Mouse (Mus musculus) neutrophil, adult 5-6 weeks (primary cell): ENCODE data around the gene Col25a1. TPM values are rescaled to one million over a fixed set of nuclear protein-coding genes. Genes with fewer than 3 reads are reported as not detected.

Source experiments
- ATAC-seq: fragments of 151-379, 151-347 bp; 2 replicates; pipeline ENCODE4 v1.8.0; 2017; ENCODE audit warnings: mild to moderate bottlenecking, moderate TSS enrichment; ENCODE audit not compliant: insufficient number of reproducible peaks, poor library complexity, low FRiP score, severe bottlenecking; ENCODE audit errors: extremely low read depth
- total RNA-seq: library from RNA; stranded (forward); fragments of 200-1000 nt; gene quantifications from 2 replicates; pipeline ENCODE4 v1.2.3, GENCODE M21; 2017

The Col25a1 gene
- total RNA-seq, 1 experiment from 2014 or later, result not detected

DNA sequence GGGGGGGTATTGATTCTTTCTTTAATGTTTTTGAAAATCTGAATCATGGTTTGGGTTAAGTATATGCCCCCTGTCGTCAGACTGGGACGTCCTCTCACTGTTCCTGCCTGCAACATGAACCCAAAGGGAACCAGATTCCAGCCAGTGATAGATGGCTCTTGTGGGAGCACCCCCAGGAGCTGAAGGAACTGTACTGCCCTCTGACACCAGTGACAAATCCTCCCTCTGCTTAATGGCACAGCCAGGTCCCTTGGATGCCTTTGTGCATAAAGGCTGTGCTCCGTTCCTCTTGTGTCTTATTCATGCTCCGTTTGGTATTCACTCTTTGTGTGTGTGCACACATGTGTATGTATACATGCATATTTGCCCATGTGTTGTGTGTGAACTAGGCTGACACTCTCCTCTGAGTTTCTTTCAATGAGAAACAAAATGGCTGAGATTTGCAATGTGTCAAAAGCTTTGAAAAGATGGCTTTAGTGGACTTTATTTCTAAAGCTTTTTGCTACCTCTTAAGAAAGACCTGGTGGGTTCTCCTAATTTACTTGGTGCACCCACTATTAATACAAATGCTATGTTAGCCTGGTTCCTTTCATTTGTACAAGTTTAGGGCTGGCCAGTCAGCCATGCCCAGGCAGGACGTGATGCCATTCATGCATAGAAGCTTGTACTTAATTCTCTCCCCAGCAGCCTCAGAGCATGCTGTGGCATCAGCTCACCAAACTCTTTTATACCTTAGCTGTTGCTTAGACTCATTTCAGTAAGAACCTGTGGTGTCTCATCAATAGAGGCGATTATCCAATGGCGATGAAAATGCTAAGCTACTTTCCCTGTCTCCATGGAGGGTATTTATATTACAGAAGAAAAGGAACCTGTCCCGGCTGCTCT, 273.5 kb downstream of the Col25a1 start:
- no peak for ATAC-seq

DNA sequence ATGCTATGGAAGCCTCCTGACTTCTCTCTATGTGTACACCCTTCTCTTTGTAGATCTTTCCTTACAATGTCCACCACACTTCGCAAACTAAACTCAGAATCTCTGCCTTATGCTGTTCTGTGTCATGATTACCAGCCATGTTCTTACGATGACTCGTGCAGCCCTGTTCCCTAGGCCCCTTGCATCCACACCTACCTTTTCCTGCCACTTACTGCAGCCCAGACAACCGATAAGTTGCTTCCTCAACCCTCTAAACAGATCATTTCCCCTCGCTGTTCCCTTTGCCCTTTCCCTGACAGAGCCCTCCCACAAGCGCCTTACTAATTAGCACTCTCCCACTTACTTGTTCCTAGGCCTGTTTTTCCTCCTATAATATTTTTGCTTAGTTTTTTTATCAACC, 275.9 kb downstream of the Col25a1 start:
- ATAC-seq, result no peak

- ATAC-seq, result no peak
Observed at GRCm38 (mm10) chr3:130413239-130413638, 281.9 kb downstream of the Col25a1 start.

DNA sequence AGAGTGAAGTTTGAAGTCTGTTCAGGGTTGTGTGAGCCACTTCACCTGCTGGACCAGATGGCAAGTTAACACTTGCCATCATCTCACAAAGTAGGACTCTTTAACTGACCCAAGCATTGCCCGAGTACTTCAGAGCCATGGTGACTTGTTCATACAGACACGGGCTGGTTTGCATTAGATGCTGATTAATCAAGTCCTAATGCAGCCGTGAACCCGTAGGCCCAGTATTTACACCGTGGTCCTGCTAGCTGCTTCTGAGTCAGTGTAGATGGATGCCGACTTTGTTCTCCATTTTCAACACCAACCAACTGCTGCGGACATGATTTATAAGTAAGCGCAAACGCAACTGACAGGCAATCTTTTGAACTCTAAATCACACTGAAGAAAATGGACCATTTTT, 287.6 kb downstream of the Col25a1 start:
- no peak for ATAC-seq

- no peak for ATAC-seq
Observed at GRCm38 (mm10) chr3:130428796-130429195, 297.5 kb downstream of the Col25a1 start.

DNA sequence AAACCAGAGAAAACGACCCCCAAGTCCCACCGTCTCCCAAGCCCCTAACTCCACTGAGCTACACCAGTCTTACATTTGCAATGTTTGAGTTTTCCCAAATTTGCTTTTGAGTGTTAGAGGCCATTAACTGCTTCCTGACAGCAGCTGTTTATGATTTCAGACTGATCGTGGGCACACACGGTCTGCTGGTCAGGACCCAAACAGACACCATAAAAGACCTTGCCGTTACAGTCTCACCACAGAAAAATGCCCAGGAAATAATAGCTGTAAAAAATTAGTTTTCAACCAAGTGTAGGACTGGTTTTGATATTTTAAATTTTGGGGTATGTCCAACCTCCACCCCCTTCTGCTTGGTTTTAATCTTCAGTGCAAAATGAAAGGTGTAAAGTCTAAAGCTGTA, 298.8 kb downstream of the Col25a1 start:
- no peak for ATAC-seq

DNA sequence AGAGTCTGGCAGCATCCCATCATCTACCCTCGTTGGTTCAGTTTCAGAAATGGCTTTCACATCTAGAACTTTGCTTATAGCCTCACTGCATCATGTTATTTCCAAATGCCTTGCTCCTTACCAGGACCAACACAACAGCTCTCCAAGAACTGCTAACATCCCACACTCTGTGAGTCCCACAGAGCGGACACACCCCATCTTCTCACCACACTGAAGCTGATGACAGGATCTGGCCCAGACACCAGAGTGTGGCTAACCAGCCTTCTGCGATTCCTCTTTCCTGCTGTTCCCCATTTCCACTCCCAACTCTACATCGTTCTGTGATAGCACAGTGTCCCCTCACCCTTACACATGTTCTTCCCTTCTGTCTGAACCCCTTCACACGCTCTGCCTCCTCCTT, 301.5 kb downstream of the Col25a1 start:
- no peak for ATAC-seq

DNA sequence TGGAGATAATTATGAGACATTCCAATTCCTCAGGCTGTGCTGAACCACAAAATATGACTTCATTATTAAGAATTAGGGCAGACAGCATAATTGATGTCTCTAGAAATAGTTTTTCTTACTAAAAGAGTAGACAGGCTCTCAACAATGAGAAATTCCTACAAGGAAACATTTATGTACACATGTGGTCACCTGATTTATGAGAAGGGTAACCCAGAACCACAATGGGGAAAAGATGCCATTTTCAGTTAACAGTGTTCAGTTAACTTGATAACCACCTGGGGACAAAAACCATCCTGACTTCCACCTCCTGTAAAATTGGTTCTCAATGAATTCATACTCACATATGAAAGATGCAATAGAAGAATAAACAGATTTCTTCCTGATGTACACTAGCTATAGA, 305.7 kb downstream of the Col25a1 start:
- ATAC-seq, result no peak

DNA sequence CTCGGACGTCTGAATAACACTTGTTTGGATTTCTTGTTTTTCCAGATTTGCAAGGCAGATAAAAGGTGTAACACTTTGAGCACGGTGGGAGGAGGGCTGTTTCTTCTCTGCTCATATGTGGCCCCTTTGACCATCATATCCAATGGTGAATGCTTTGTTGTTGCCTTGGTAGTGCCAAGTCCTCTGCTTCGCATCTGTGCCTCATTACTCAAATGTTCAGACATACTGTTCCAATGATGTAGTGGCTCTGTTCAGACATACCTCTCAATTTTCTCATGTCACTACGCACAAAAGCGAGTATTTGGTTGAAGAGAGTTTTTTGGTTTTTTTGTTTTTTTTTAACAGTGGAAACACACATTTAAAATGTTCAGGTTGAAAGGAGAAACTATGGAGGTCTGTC, 308.5 kb downstream of the Col25a1 start:
- ATAC-seq, result no peak

DNA sequence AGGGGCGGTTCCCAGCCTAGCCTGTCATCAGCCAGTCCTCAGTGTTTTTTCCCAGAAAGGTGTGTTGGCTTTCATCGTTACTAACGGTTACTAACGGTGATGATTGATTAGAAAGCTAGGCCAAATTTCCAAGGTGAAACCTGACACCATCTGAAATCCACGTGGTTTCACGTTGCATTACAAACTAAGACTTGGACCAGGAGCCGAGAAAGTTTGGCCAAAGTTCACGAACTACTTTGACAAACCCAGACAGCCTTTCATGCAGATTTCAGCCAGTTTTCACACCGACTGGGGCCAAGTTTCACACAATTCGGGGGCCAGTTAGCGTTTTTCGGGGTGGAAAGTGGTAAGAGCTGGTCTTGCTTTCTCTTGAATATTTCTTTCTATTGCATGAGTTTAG, 309.4 kb downstream of the Col25a1 start:
- no peak for ATAC-seq

DNA sequence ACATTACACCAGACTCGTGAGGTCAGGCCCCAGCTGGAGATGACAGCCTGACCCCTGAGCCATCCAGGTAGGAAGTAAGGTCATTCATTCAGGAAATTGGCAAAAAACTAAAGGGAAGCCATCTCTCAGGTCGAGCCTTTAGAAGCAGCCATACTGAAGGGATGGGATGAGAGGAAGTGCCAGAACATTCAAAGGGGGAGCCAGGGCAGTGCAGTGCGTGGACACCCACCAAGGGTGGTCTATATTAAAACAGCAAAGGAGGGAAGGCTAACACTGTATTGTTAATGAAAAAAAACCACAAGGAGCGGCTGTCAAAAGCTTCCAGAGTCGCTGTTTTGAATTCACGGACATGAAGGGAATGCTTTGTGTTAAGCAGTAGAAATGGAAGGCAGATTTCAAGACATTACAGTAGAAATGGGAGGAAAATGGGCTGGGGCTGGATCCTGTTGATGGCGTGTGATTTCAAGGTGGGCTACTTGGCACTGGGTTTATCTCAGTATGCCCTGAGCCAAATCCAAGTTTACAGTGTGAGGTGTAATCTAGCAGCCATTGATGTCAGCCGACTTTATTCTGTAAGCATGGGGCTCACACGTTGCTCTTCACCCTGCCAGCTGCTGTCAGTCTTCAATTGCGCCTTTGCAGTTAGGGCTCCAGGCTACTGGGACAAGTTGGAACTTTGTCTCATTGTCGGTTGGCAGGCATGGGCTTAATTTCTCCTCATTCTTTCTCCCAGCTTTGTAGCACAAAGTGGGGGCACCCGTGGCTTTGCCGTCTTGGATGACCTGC, 312.7 kb downstream of the Col25a1 start:
- ATAC-seq, result no peak

- no peak for ATAC-seq
Observed at GRCm38 (mm10) chr3:130449864-130450263, 318.6 kb downstream of the Col25a1 start.

GRCm38 (mm10) chr3:130465371-130465770, 334.1 kb downstream of the Col25a1 start:
- no peak for ATAC-seq

DNA sequence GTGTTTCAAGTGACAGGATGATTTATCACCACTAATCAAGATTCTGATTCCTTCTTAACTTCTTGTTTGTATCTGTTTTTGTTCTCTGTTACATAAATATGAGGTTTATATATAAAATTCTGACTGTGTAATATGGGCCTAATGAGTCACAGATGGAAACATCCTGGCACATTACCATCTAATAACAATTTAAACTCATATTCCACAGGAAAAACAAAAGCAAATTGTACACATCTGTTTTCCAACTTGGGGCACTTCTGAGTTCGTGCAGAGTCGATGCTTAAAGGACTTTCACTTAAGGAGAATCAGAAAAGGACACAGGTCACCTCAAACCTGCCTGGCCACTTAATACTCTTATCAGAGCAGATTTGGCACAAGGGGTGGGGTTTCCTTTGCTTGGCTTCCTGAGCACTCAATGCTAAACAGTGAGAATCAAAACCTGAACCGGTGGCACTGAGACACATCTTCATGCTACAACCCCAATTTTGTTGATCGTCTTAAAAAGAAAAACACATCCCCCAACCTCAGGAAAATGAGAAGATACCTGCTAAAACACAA, 342.0 kb downstream of the Col25a1 start:
- no peak for ATAC-seq

DNA sequence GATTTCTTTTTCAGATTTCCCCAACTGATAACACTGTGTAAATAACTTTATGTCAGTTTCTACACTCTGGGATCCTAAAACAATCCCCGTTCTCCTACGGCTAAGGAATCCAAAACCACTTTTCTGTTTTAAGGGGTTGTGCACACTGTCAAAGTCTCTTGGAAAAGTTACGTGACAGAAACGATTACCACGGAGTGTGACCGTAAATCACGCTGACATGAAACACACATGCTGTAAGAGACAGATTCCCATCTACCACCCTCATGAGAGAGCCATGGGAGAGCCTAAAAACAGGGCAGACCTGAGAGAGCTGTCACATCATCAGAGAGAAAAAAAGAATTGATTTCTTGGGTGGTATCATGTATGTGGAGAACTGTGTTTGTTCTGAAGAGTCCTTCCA, 342.7 kb downstream of the Col25a1 start:
- no peak for ATAC-seq

DNA sequence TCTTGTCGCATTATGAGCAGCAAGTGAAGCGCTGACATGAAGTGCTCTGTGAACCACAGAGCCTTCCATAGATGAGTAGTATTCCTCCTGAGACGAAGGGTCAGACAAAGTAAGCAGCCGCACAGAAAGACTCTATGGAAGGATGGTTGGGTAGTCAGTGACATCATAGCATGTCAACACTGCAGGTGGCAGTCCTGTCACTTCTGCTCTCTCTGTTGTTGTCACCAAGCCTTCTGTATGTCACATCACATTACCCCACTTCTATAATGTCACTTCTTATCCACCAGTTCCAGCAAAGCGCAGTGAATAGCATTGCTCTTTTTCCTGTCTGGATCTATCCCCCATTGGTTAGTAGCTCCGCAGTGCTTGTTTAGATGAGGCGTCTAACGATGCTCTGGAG, 351.2 kb downstream of the Col25a1 start:
- no peak for ATAC-seq

- no peak for ATAC-seq
Observed at GRCm38 (mm10) chr3:130488839-130489238, 357.5 kb downstream of the Col25a1 start.

DNA sequence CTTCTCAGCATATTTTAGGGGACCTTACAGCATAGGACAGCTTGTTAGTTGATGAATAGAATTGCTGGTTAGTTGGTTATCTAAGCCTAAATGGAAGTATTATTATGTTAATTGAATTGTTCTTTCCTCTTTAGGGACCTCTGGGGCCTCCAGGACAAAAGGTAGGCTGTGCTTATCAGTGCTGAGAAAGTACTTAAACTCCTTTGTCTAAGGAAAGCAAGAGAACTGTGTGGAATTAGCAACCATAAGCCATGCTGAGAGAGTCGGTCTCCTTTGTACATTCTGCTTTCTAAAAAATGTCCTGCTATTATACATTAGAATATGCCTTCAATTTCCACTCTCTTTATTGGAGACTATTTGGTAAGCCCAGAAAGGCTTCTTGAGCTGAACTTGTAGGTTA, 362.9 kb downstream of the Col25a1 start:
- ATAC-seq, result no peak

DNA sequence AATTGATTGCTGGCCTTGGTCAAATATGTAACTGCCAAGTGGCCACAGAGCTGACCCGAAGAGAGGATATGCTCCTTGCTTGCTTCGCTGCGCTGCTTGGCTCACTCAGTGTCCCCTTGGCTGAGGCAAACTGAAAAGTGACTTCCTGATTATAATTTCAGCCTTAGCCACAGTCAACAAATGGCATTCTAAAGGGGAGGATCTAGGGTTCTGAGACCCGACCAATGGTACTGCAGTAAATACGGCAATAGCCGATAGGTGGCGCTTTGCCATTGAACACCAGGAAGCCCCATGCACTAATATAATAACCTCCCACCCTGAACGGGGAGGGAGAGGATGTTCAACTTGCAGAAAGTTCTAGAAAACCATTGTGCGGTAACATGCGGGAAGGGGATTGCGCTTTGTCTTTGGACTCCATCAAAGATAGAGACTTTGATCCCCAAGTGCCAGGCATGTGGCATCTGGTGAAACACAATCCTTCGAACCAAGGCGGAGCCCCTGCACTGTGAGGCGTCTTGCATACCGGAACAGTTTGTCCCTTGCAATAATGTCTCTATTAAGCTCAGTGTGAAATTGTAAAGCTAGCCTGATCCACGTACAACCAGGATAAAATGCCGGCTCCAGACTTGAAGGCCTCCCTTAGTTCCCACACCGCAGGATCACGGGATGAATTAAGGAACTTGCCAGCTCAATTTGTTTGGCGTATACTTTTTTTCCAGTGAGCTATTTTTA, 363.5 kb downstream of the Col25a1 start:
- ATAC-seq, result no peak
